Mouse (Mus musculus) cerebellum, adult 2 months (tissue): ENCODE data around the gene Adamtsl1. TPM values are rescaled to one million over a fixed set of nuclear protein-coding genes. Genes with fewer than 3 reads are reported as not detected.

Experiments
- DNase-seq, 2 experiments: peaks; one replicate each; pipeline ENCODE4 v3.0.0; 2021
- H3K27ac ChIP-seq: fragments of 200-500 bp; 2 replicates; pipeline ENCODE4 v1.5.1; 2012; ENCODE audit warnings: low read length, control low read depth, inconsistent platforms; ENCODE audit not compliant: insufficient read depth
- H3K27me3 ChIP-seq: fragments of 200-500 bp; 2 replicates; pipeline ENCODE4 v1.6.1; 2012; ENCODE audit warnings: inconsistent platforms, mild to moderate bottlenecking, low read length, moderate library complexity; ENCODE audit not compliant: control insufficient read depth, insufficient read depth
- H3K4me1 ChIP-seq: fragments of 200-500 bp; 2 replicates; pipeline ENCODE4 v1.6.1; 2011; ENCODE audit warnings: low read length; ENCODE audit not compliant: control insufficient read depth, insufficient read depth
- H3K4me3 ChIP-seq: fragments of 200-500 bp; replicated peaks from 2 replicates; pipeline ENCODE3; 2011; ENCODE audit warnings: mild to moderate bottlenecking, low read depth, low read length, control low read depth; ENCODE audit not compliant: insufficient read depth
- CTCF ChIP-seq: fragments of 200-500 bp; IDR thresholded peaks from 2 replicates; pipeline ENCODE4 v1.5.1; 2011; ENCODE audit warnings: low read depth, mild to moderate bottlenecking, control low read depth, low read length, moderate library complexity, borderline replicate concordance; ENCODE audit not compliant: insufficient read depth
- POLR2A ChIP-seq: fragments of 200-500 bp; IDR thresholded peaks from 2 replicates; pipeline ENCODE4 v1.6.1; 2011; ENCODE audit warnings: low read length, control low read depth, borderline replicate concordance; ENCODE audit not compliant: insufficient read depth
- WGBS: fragments of 180-500 bp; shearing (Covaris S2); methylation state at CpG from one replicate; pipeline ENCODE4 v1.1.7; 2018; 5-methylcytosine and 5-hydroxymethylcytosine counted together
- polyA plus RNA-seq: library from polyadenylated mRNA; depleted of rRNA; stranded (reverse); fragments of >200 nt; gene quantifications from 2 replicates; pipeline ENCODE4 v1.2.3, GENCODE M21; 2012

Adamtsl1 gene
- polyA plus RNA-seq, 1 experiment, result 3.3 TPM

DNA sequence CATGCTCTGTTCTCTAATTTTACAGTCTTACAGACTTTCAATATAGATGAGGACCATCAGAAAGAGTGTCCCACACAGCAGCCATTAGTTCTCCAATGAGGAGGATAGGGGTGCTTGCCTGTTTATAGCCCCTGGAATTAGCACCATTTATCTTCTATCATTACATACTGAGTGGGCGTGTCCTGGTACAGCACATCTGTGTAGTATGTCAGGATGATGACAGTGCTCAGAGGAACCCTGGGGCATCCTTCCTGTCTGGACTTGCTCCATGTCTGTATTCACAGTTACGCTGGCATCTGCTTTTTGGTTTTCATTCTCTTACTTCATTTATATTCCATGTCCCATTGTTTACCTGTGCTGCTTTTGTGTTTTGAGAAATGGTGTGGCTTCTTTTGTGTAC, 304.5 kb downstream of the Adamtsl1 start:
- no peaks in the 10 kb centered on the region; the same call in 1 of the 2 replicates for H3K4me1 ChIP-seq
- 79% methylated on average over 2 of the region's 2 CpGs for WGBS
- TF ChIP-seq POLR2A (no peak), CTCF (no peak)

DNA sequence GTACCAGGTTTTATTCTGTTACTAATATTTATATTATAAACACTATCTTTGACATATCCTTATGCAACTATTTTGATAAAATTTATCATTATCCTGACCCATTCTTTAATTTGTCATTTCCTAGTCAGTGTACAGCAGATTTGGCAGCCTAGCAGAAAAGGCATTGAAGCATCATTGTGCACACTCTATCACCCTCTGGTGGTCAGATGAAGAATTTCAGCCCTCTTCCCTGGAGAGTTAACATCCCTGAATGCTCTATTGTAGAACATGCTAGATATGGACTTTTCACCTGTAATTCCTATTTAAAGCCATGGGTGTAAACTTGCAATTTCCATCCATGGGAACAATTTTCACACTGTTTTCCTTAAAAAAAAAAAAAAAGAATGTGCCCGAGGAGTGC, 305.2 kb downstream of the Adamtsl1 start:
- 89% methylated on average over 1 of the region's 1 CpGs for WGBS

More for the DNA sequence above, 304.5 kb downstream of the Adamtsl1 start:
- H3K27ac ChIP-seq, result no peak overlapping the region
- H3K4me3 ChIP-seq, result no peak overlapping the region
- DNase-seq, result no peak
- H3K27me3 ChIP-seq, result no peaks in the 10 kb centered on the region

DNA sequence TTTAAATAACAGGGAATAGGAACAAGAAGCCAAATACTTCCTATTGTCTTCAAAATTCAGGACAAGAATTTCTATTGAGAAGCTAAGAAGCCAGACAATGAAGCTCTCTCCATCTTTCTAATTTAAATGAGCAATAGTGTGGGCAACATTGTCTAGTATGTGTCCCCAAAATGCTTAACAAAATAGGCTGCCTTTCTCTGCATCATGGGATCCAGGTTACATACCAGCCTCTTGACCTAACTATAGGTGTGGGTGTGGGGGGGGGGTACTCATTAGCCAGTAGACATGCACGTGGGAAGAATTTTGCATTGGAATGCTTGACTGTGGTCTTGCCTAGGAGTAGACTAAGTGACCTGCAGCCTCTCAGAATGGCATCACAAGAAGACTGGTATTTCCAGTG, 305.9 kb downstream of the Adamtsl1 start:
- H3K27ac ChIP-seq, result no peak overlapping the region
- DNase-seq, result no peak
- H3K4me3 ChIP-seq, result no peak overlapping the region
- TF ChIP-seq CTCF (no peak), POLR2A (no peak)
- no peaks in the 10 kb centered on the region for H3K27me3 ChIP-seq
- no peaks in the 10 kb centered on the region; the same call in 1 of the 2 replicates for H3K4me1 ChIP-seq
- WGBS, result 54% methylated on average over 1 of the region's 1 CpGs

More for the DNA sequence above, 305.2 kb downstream of the Adamtsl1 start:
- Histone ChIP-seq H3K27ac (no peak overlapping the region), H3K27me3 (no peaks in the 10 kb centered on the region), H3K4me3 (no peak overlapping the region), H3K4me1 (no peaks in the 10 kb centered on the region; the same call in 1 of the 2 replicates)
- TF ChIP-seq CTCF (peak; percentile 61; the same call in 1 of the 2 replicates), POLR2A (no peak)
- peak; percentile 43 to 65 for DNase-seq

DNA sequence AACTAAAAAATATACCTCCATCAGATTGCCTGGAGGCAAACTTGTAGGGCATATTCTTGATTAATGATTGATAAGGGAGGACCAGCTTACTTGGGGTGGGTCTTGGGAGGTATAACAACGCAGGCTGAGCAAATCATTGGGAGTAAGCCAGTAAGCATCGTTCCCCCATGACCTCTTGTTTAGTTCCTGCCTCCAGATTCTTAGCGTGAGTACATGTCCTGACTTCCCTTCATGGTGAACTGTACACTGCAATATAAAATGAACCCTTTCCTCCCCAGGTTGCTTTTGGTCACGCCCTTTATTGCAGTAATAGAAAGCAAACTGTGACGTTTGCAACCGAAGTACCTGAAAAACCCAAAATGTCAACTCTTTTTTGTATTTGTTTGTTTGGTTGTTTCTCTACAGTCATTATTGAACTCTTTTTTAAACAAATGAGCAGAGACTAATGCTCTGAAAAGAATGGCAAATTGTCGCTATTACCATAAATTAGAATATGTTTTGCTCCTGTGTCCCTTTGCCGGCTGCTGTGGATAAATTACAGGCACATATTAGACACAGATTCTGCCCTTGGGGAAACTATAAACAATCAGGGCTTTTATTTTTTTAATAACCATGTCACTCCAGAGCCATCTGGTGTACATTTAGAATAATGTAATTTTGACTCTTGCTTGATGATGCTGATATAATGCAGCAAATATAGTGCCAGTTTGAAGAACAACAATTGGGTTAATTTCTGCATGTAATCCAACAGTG, 310.2 kb downstream of the Adamtsl1 start:
- H3K27ac ChIP-seq, result no peak overlapping the region

DNA sequence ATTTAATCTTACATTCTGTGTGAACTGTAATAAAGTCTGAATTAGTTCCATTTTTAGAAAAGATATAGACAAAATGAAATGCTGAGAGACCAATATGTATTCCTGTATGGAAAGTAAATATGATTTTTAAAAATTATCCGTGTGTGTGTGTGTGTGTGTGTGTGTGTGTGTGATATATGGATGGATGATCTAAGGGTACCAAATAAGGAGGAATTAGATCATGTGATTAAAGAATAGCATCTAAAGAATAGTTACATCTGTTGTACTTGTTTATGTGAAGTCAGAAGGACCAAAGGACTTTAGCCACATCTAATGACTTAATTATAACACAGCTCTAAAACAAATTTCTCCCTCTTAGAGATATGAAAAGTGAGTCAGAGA, 310.7 kb downstream of the Adamtsl1 start:
- TF ChIP-seq POLR2A (no peak), CTCF (no peak)
- H3K27me3 ChIP-seq, result no peaks in the 10 kb centered on the region
- no peak for DNase-seq
- no peak overlapping the region for H3K4me3 ChIP-seq
- H3K27ac ChIP-seq, result no peak overlapping the region
- H3K4me1 ChIP-seq, result no peaks in the 10 kb centered on the region
- 32% methylated on average over 1 of the region's 1 CpGs for WGBS

More for the DNA sequence above, 310.2 kb downstream of the Adamtsl1 start:
- H3K4me3 ChIP-seq, result no peak overlapping the region
- TF ChIP-seq CTCF (no peak), POLR2A (no peak)
- 29% methylated on average over 8 of the region's 8 CpGs for WGBS
- no peaks in the 10 kb centered on the region for H3K4me1 ChIP-seq
- DNase-seq, result no peak
- H3K27me3 ChIP-seq, result no peaks in the 10 kb centered on the region

DNA sequence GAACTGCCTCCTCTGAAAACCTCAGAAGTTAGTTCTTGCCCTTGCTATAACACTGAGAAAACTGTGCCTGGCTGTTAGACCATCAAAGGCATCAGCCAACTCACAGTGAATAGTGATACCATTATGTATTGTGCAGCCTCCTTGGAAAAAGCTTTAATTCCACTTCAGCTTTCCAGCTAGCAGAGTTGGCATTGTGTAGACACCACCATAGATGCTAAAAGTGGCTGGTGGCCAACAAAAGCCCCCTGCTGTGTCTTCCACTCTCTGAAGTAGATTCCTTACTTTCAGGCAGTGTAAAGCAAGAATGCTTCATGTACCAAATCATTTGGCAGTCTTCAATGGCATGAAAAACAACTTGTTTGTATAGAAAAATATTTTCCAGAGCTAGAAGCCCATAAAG, 323.1 kb downstream of the Adamtsl1 start:
- no peak overlapping the region for H3K4me3 ChIP-seq
- no peak overlapping the region for H3K27ac ChIP-seq
- DNase-seq, result peak; percentile 46 to 57
- H3K27me3 ChIP-seq, result no peaks in the 10 kb centered on the region
- peaks cover 8% of the 10 kb centered on the region for H3K4me1 ChIP-seq
- TF ChIP-seq POLR2A, result no peak
- TF ChIP-seq CTCF, result no peak

DNA sequence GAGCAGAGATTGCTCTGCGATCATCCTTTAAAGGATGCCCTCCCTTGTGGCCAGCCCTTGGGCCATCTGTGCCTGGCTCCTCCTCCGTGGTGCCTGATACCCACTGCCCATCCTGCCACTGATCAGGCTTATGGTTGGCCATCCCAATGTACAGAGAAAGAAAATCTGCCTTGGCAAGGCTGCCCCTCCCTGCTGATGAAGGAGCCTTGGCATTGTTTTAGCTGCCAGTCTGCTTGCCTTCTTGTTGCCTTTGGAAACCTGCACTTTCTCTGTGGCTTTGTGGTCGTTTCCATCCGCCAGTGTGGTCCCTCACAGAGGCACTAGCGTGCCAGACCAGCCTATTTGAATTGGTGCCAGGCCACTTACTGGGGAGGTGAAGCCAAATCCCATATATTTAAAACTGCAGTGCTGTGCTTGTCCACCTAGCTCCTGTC, 323.6 kb downstream of the Adamtsl1 start:
- 6% methylated on average over 5 of the region's 5 CpGs for WGBS
- H3K27ac ChIP-seq, result no peak overlapping the region
- H3K4me1 ChIP-seq, result peaks cover 11% of the 10 kb centered on the region

DNA sequence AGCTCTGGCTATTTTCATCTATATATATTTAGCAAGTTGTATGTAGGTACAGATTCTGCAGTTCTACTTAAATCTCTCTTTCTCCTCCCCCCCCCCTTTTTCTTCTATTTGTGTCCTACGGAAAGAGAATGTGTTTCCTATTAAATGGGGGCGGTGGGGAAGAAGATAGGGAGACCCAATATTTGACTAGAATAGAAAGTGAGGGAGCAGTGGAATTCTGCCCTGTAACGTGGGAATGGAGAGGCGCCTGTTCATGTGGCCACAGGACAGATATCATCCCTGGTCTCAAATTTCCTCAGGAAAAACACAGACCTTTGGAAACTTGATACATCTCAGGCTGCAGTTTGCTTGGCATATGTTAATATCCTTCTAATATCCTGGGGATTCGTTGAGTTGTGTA, 324.1 kb downstream of the Adamtsl1 start:
- H3K27ac ChIP-seq, result no peak overlapping the region
- 64% methylated on average over 5 of the region's 5 CpGs for WGBS
- TF ChIP-seq POLR2A (no peak), CTCF (no peak)

More for the DNA sequence above, 323.6 kb downstream of the Adamtsl1 start:
- TF ChIP-seq POLR2A (no peak), CTCF (no peak)
- Histone ChIP-seq H3K27me3 (no peaks in the 10 kb centered on the region), H3K4me3 (no peak overlapping the region)
- peak; percentile 69 to 76 for DNase-seq

More for the DNA sequence above, 324.1 kb downstream of the Adamtsl1 start:
- H3K27me3 ChIP-seq, result no peaks in the 10 kb centered on the region
- H3K4me1 ChIP-seq, result peaks cover 11% of the 10 kb centered on the region
- no peak overlapping the region for H3K4me3 ChIP-seq
- no peak for DNase-seq
